Mouse (Mus musculus) CH12.LX (cell line): ENCODE data around the gene Zfhx3. TPM values are rescaled to one million over a fixed set of nuclear protein-coding genes. Genes with fewer than 3 reads are reported as not detected.

Source experiments
- DNase-seq: peaks from one replicate; pipeline ENCODE4 v3.0.0-alpha.2; 2013; ENCODE audit errors: extremely low read depth
- H3K27ac ChIP-seq: 2 replicates; pipeline ENCODE4 v1.5.1; 2012; ENCODE audit warnings: low read depth, mild to moderate bottlenecking, control low read depth, moderate library complexity; ENCODE audit not compliant: insufficient read depth
- H3K27me3 ChIP-seq: replicated peaks from 2 replicates; pipeline ENCODE3; 2012; ENCODE audit warnings: inconsistent platforms
- H3K36me3 ChIP-seq, 2 experiments: replicated peaks in 1 of 2; 2 replicates each; pipeline versions ENCODE3 to v1.6.1; 2012; ENCODE audit warnings: inconsistent platforms in 1 of 2, low read length in 1 of 2, mild to moderate bottlenecking in 1 of 2, mixed read lengths in 1 of 2, moderate library complexity in 1 of 2; ENCODE audit not compliant: control insufficient read depth in 1 of 2, insufficient read depth in 1 of 2
- H3K4me1 ChIP-seq, 2 experiments: 2 replicates each; pipeline ENCODE4 v1.6.1; 2012; ENCODE audit warnings: inconsistent platforms in 1 of 2, moderate library complexity in 1 of 2; ENCODE audit not compliant: insufficient read depth in 2 of 2, control insufficient read depth in 1 of 2
- H3K4me2 ChIP-seq: 2 replicates; pipeline ENCODE4 v1.6.1; 2012; ENCODE audit warnings: low read depth, mild to moderate bottlenecking, control low read depth; ENCODE audit not compliant: poor library complexity, insufficient read depth, severe bottlenecking
- H3K4me3 ChIP-seq, 3 experiments: fragments of 150-350 bp in 1 of 3; sonication (generic) in 1 of 3; replicated peaks in 1 of 3; 2 replicates each; pipeline versions ENCODE3 to v1.5.1; 2011 to 2012; ENCODE audit warnings: low read depth in 2 of 3, low read length in 2 of 3, mild to moderate bottlenecking in 2 of 3, moderate library complexity in 2 of 3, control low read depth in 1 of 3, improper control_type of control experiment in 1 of 3, inconsistent platforms in 1 of 3, mixed read lengths in 1 of 3; ENCODE audit not compliant: poor library complexity in 1 of 3
- H3K79me2 ChIP-seq: replicated peaks from 2 replicates; pipeline ENCODE4 v1.6.1; 2012; ENCODE audit warnings: mild to moderate bottlenecking, moderate library complexity; ENCODE audit not compliant: control insufficient read depth, poor library complexity, insufficient read depth, severe bottlenecking; ENCODE audit errors: extremely low read depth
- H3K9ac ChIP-seq: 2 replicates; pipeline ENCODE4 v1.6.1; 2012; ENCODE audit warnings: low read depth, mild to moderate bottlenecking, control low read depth, moderate library complexity; ENCODE audit not compliant: insufficient read depth
- H3K9me3 ChIP-seq: replicated peaks from 2 replicates; pipeline ENCODE3; 2012; ENCODE audit warnings: low read length, inconsistent platforms, mixed read lengths
- BHLHE40 ChIP-seq: IDR thresholded peaks from 2 replicates; pipeline ENCODE4 v1.6.1; 2011; ENCODE audit warnings: mild to moderate bottlenecking, low read depth, low read length, improper control_type of control experiment
- CHD2 ChIP-seq: IDR thresholded peaks from 2 replicates; pipeline ENCODE4 v1.6.1; 2011; ENCODE audit warnings: low read length, improper control_type of control experiment
- CTCF ChIP-seq, 2 experiments: IDR thresholded peaks in 1 of 2; conservative IDR thresholded peaks in 1 of 2; 2 replicates each; pipeline ENCODE4 v1.5.1; 2011 to 2012; ENCODE audit warnings: low read depth in 2 of 2, low read length in 2 of 2, improper control_type of control experiment in 1 of 2, inconsistent platforms in 1 of 2, mild to moderate bottlenecking in 1 of 2, moderate library complexity in 1 of 2
- ELF1 ChIP-seq: IDR thresholded peaks from 2 replicates; pipeline ENCODE4 v1.6.1; 2014; ENCODE audit warnings: low read depth, mild to moderate bottlenecking, inconsistent platforms, low read length, improper control_type of control experiment
- ETS1 ChIP-seq: conservative IDR thresholded peaks from 2 replicates; pipeline ENCODE4 v1.6.1; 2012; ENCODE audit warnings: low read depth, mild to moderate bottlenecking, inconsistent platforms, low read length, improper control_type of control experiment, moderate library complexity
- GABPA ChIP-seq: IDR thresholded peaks from 2 replicates; pipeline ENCODE4 v1.6.1; 2012; ENCODE audit warnings: low read depth, low read length, improper control_type of control experiment, inconsistent platforms; ENCODE audit not compliant: insufficient replicate concordance
- HCFC1 ChIP-seq: IDR thresholded peaks from 2 replicates; pipeline ENCODE4 v1.6.1; 2012; ENCODE audit warnings: low read depth, mild to moderate bottlenecking, inconsistent platforms, low read length, improper control_type of control experiment
- JUND ChIP-seq: conservative IDR thresholded peaks from 2 replicates; pipeline ENCODE4 v1.6.1; 2011; ENCODE audit warnings: low read depth, low read length, improper control_type of control experiment
- KAT2A ChIP-seq: IDR thresholded peaks from 2 replicates; pipeline ENCODE4 v1.6.1; 2012; ENCODE audit warnings: low read length, improper control_type of control experiment, inconsistent platforms; ENCODE audit not compliant: insufficient replicate concordance
- MAFK ChIP-seq: IDR thresholded peaks from 2 replicates; pipeline ENCODE4 v1.6.1; 2011; ENCODE audit warnings: low read length, improper control_type of control experiment; ENCODE audit not compliant: insufficient replicate concordance
- MAX ChIP-seq: IDR thresholded peaks from 2 replicates; pipeline ENCODE4 v1.6.1; 2011; ENCODE audit warnings: low read length, improper control_type of control experiment
- MAZ ChIP-seq: IDR thresholded peaks from 2 replicates; pipeline ENCODE4 v1.6.1; 2012; ENCODE audit warnings: low read depth, mild to moderate bottlenecking, inconsistent platforms, low read length, improper control_type of control experiment, moderate library complexity
- MEF2A ChIP-seq: IDR thresholded peaks from 2 replicates; pipeline ENCODE4 v1.6.1; 2014; ENCODE audit warnings: low read depth, mild to moderate bottlenecking, inconsistent platforms, low read length, improper control_type of control experiment, borderline replicate concordance
- MXI1 ChIP-seq: IDR thresholded peaks from 2 replicates; pipeline ENCODE4 v1.6.1; 2011; ENCODE audit warnings: mild to moderate bottlenecking, low read depth, low read length, improper control_type of control experiment
- NELFE ChIP-seq: IDR thresholded peaks from 2 replicates; pipeline ENCODE4 v1.6.1; 2011; ENCODE audit warnings: low read depth, low read length, improper control_type of control experiment
- NRF1 ChIP-seq: IDR thresholded peaks from 2 replicates; pipeline ENCODE4 v1.6.1; 2014; ENCODE audit warnings: low read depth, mild to moderate bottlenecking, inconsistent platforms, low read length, improper control_type of control experiment, moderate library complexity
- PAX5 ChIP-seq: IDR thresholded peaks from 2 replicates; pipeline ENCODE4 v1.6.1; 2012; ENCODE audit warnings: low read length, inconsistent platforms, mixed read lengths
- POLR2A ChIP-seq: IDR thresholded peaks from 2 replicates; pipeline ENCODE4 v1.6.1; 2011; ENCODE audit warnings: low read depth, mild to moderate bottlenecking, improper control_type of control experiment, low read length
- POLR2AphosphoS2 ChIP-seq: IDR thresholded peaks from 2 replicates; pipeline ENCODE4 v1.6.1; 2011; ENCODE audit warnings: low read depth, low read length, improper control_type of control experiment
- RCOR1 ChIP-seq: conservative IDR thresholded peaks from 2 replicates; pipeline ENCODE4 v1.6.1; 2012; ENCODE audit warnings: low read depth, mild to moderate bottlenecking, inconsistent platforms, low read length, improper control_type of control experiment
- UBTF ChIP-seq: IDR thresholded peaks from 2 replicates; pipeline ENCODE4 v1.6.1; 2012; ENCODE audit warnings: low read depth, mild to moderate bottlenecking, inconsistent platforms, low read length, improper control_type of control experiment, moderate library complexity
- USF1 ChIP-seq: IDR thresholded peaks from 2 replicates; pipeline ENCODE4 v1.6.1; 2014; ENCODE audit warnings: low read depth, mild to moderate bottlenecking, inconsistent platforms, low read length, improper control_type of control experiment
- USF2 ChIP-seq: conservative IDR thresholded peaks from 2 replicates; pipeline ENCODE4 v1.6.1; 2011; ENCODE audit warnings: low read depth, low read length, improper control_type of control experiment
- ZC3H11A ChIP-seq: IDR thresholded peaks from 2 replicates; pipeline ENCODE4 v1.6.1; 2012; ENCODE audit warnings: low read depth, mild to moderate bottlenecking, inconsistent platforms, low read length, improper control_type of control experiment
- ZKSCAN1 ChIP-seq: IDR thresholded peaks from 2 replicates; pipeline ENCODE4 v1.6.1; 2012; ENCODE audit warnings: low read depth, inconsistent platforms, low read length, improper control_type of control experiment, borderline replicate concordance
- ZMIZ1 ChIP-seq: IDR thresholded peaks from 2 replicates; pipeline ENCODE4 v1.6.1; 2012; ENCODE audit warnings: low read depth, mild to moderate bottlenecking, inconsistent platforms, low read length, improper control_type of control experiment
- ZNF384 ChIP-seq: IDR thresholded peaks from 2 replicates; pipeline ENCODE4 v1.6.1; 2012; ENCODE audit warnings: low read depth, low read length, improper control_type of control experiment, inconsistent platforms
- dilution Hi-C: fragments of 300-500 bp; cut with MboI; formaldehyde crosslinking; loops from 2 replicates; pipeline ENCODE4 v1.14.3; 2020; ENCODE audit warnings: low sequenced_read_pairs; ENCODE audit not compliant: extremely low pct_unique_long_range_greater_than_20kb, extremely low pct_ligation_motif_present
- in situ Hi-C: fragments of 300-500 bp; cut with MboI; formaldehyde crosslinking; loops from 3 replicates; pipeline ENCODE4 v1.14.3; 2019; ENCODE audit warnings: low sequenced_read_pairs, low pct_ligation_motif_present, low pct_unique_long_range_greater_than_20kb, mixed read lengths
- polyA plus RNA-seq: library from polyadenylated mRNA; unstranded; fragments of >175 nt; gene quantifications from 2 replicates; pipeline ENCODE4 v1.2.1, GENCODE M21; 2012; ENCODE audit warnings: low read depth; ENCODE audit not compliant: insufficient read length
- total RNA-seq, 2 experiments: library from RNA; depleted of rRNA; stranded (reverse); fragments of 300-350 nt in 1 of 2; fragments of >200 nt in 1 of 2; gene quantifications; 2 replicates each; pipeline ENCODE4 v1.2.3; 2012 to 2014

Zfhx3 gene
- total and polyA plus RNA-seq, 3 experiments = 0.05 to 0.76 (median 0.68) TPM

DNA sequence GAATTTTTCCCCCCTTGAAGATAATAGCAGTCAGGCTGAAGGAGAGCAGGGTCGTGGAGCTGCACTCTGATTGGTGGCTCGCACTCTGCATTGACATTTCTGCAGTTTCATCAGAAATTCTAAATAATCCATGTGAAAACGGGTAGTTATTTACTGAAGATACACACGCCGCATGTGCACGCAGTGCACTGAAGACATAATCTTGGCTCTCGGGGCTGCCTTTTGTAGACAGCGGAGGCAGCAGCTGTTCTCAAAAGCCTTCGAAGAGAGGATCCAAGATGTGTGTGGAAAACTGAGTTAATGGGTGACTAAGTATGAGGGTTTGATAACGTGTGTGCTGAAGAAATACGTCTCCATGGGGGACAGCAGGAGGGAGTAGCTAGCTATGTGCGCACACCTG, 553.7 kb downstream of the Zfhx3 start:
- Histone ChIP-seq H3K36me3 (no peaks in the 10 kb centered on the region), H3K27ac (no peak overlapping the region), H3K4me2 (no peak overlapping the region), H3K4me1 (no peaks in the 10 kb centered on the region), H3K4me3 (no peak overlapping the region), H3K79me2 (no peaks in the 10 kb centered on the region), H3K9ac (no peak overlapping the region), H3K9me3 (no peaks in the 10 kb centered on the region), H3K27me3 (no peaks in the 10 kb centered on the region)
- dilution Hi-C loops (no loop called here), in situ Hi-C loops (no loop called here)
- no peak for DNase-seq
- TF ChIP-seq PAX5 = no peak
- TF ChIP-seq ETS1 = no peak
- no peak for TF ChIP-seq MAX
- TF ChIP-seq POLR2AphosphoS2 = no peak
- no peak for TF ChIP-seq KAT2A
- no peak for TF ChIP-seq RCOR1
- TF ChIP-seq MAZ = no peak
- no peak for TF ChIP-seq ZKSCAN1
- no peak for TF ChIP-seq USF2
- TF ChIP-seq UBTF = no peak
- no peak for TF ChIP-seq ZMIZ1
- TF ChIP-seq HCFC1 = no peak
- no peak for TF ChIP-seq ZC3H11A
- TF ChIP-seq POLR2A = no peak
- TF ChIP-seq CTCF (conservative IDR thresholded peaks at IDR 0.05 in 1 of 2, IDR thresholded peaks at IDR 0.05 in 1 of 2; ENCODE audit: low read depth in 2 of 2, low read length in 2 of 2) = no peak
- no peak for TF ChIP-seq ZNF384
- no peak for TF ChIP-seq USF1
- no peak for TF ChIP-seq CHD2
- no peak for TF ChIP-seq MXI1

DNA sequence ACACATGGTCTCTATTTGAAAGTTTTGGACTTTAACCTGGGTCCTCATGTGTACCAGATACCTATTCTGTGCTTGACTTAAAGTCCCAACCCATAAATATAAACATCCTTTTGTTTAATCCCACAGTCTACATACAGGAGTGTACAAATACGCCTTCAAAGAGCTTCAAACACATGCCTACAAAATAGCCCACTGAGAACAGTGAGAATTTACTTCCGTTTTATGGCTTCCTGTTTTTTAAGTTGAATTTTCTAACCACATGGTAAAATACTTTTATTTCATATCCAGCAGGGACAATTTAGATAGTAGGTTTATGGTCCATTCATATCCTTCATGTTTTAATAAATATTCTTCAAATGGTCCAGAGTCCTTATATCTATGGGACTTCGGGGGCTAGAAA, 564.3 kb downstream of the Zfhx3 start:
- no peak for DNase-seq
- Histone ChIP-seq H3K79me2 (no peaks in the 10 kb centered on the region), H3K9ac (no peak overlapping the region), H3K27ac (no peak overlapping the region), H3K4me2 (no peak overlapping the region), H3K9me3 (no peaks in the 10 kb centered on the region), H3K27me3 (no peaks in the 10 kb centered on the region), H3K4me3 (no peak overlapping the region), H3K36me3 (no peaks in the 10 kb centered on the region), H3K4me1 (peaks cover 0 to 6% of the 10 kb centered on the region in 2 experiments; a peak in 2 of 4 replicates)
- in situ Hi-C loops (no loop called here), dilution Hi-C loops (no loop called here)
- TF ChIP-seq ELF1 = no peak
- TF ChIP-seq POLR2A = no peak
- TF ChIP-seq BHLHE40 = no peak
- TF ChIP-seq CTCF (conservative IDR thresholded peaks at IDR 0.05 in 1 of 2, IDR thresholded peaks at IDR 0.05 in 1 of 2; ENCODE audit: low read depth in 2 of 2, low read length in 2 of 2) = no peak
- no peak for TF ChIP-seq NRF1
- no peak for TF ChIP-seq MXI1
- no peak for TF ChIP-seq HCFC1
- no peak for TF ChIP-seq NELFE
- TF ChIP-seq USF1 = no peak
- no peak for TF ChIP-seq USF2
- no peak for TF ChIP-seq RCOR1
- TF ChIP-seq KAT2A = no peak
- no peak for TF ChIP-seq MAFK
- TF ChIP-seq JUND = no peak
- no peak for TF ChIP-seq GABPA
- no peak for TF ChIP-seq MEF2A
- TF ChIP-seq POLR2AphosphoS2 = no peak
